Mouse (Mus musculus): ENCODE measurements at regions not wholly inside any gene's neighbourhood (a gene's known extent, or its start where the extent isn't known, plus 50 kb on each side); places are given as distances from the start of the nearest gene placed in this dataset.

DNA sequence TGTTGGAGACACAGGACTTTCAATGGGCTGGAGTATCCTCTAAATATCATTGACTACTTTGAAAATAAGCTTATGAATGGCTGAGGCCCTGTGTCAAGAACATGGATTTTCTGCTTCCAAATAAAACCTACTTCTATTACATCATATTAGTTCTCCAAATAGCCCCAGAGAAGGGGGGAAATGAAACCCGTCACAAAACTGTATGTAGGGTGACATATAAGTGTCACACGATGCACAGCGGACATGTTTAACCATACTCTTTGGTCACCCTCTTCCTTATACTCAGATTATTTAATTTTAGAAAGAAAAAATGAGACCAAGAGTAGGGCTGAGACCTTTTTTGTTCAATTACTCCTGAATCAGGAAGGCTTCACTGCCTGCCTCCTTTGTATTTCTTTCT, 189.2 kb upstream of the Creb1 start:
- no peak for DNase-seq

GRCm38 (mm10) chr1:64341596-64341995, 190.8 kb upstream of the Creb1 start:
- no peak for DNase-seq

GRCm38 (mm10) chr1:64338575-64338961, 193.9 kb upstream of the Creb1 start:
- peak in 1 of 2 experiments; percentile 0 for DNase-seq

GRCm38 (mm10) chr1:64337619-64338574, 194.5 kb upstream of the Creb1 start:
- no peak for DNase-seq

DNA sequence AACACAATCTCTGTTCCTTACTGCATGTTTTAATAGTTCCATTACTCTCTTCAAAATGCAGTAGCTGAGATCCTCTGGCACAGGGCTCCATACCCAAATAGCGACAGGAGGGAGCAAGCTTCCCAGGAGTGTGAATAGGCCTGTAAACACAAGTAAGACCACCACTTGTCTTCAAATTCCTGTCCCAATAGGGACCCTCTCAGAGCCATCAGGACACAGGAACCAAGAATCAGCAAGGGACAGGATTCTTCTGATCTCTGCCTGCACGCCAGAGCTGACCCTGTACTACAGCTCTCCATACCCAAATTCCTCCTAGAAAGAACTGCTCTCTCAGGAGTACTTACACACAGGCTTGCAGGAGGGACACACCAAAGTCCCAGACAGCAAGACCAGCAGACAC, 200.9 kb upstream of the Creb1 start:
- no peak for DNase-seq

GRCm38 (mm10) chr1:64330721-64331120, 201.7 kb upstream of the Creb1 start:
- DNase-seq, result no peak

DNA sequence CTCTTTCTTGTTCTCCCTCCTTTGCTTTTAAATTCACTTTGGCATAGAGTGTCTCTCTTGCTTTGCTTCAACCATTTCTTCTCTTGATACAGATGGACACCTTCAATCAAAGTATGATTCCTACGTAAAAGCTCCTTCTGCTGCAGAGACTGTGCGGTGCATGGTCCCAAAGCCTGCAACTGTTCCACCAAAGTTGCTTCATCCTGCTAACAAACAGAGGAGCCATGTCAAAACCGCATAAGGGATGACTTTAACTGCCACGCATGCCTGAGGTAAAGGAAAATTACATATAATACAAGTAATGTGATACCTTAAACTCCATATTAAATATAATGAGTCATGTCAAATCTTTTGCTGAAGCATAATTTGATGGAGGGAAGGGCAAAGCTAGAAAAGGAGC, 200.1 kb upstream of the Klf7 start:
- DNase-seq, result no peak

GRCm38 (mm10) chr1:64319155-64319582, 197.1 kb upstream of the Klf7 start:
- DNase-seq, result no peak

GRCm38 (mm10) chr1:64318440-64319154, 196.5 kb upstream of the Klf7 start:
- no peak for DNase-seq

DNA sequence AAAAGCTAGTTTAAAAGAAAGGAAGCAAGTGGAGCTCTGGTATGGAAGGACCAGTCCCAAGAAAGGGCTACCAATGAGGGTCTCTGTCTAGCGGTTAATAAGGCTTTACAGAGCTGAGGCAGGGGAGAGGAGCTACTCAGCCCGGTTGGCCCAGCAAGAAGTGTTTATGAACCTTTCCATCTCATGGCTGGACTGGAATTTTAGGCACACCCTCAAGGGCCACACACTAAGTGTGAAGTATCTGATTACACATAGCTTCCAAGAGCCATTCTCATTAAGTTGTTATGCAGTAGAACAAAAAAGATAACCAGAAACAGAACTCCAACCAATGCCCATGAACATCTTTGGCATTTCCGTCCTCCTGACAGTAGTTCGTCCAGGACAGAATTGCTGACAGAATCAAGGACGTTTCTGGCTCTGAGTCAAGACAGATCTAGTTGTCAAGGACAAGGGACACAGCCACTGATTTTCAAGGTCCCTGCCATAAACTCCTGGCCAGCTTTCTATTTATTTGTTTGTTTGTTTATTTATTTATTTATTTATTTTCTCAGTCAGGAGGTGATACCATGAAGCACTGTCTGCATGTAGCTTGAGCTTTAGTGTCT, 195.1 kb upstream of the Klf7 start:
- no peak for DNase-seq

GRCm38 (mm10) chr1:64311371-64311770, 189.3 kb upstream of the Klf7 start:
- DNase-seq, result no peak

DNA sequence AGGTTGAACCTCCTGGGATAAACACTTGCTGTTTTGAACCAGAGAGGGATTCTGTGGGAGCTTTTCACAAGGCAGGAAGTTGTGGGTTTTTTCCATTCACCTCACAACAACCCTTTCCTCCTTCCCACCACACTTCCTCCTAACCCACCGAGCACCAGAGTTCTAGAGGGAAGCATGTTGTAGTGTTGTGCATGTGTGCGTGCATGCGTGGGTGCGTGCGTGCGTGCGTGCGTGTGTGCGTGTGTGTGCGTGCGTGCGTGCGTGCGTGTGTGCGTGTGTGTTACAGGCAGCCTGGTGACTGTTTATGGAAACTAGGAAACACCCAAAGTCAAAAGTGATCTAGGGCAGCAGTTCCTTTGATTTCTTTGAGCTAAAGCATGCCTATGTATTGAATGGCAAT, 186.5 kb upstream of the Klf7 start:
- DNase-seq, result no peak

GRCm38 (mm10) chr1:64308088-64308487, 186.0 kb upstream of the Klf7 start:
- DNase-seq, result no peak

DNA sequence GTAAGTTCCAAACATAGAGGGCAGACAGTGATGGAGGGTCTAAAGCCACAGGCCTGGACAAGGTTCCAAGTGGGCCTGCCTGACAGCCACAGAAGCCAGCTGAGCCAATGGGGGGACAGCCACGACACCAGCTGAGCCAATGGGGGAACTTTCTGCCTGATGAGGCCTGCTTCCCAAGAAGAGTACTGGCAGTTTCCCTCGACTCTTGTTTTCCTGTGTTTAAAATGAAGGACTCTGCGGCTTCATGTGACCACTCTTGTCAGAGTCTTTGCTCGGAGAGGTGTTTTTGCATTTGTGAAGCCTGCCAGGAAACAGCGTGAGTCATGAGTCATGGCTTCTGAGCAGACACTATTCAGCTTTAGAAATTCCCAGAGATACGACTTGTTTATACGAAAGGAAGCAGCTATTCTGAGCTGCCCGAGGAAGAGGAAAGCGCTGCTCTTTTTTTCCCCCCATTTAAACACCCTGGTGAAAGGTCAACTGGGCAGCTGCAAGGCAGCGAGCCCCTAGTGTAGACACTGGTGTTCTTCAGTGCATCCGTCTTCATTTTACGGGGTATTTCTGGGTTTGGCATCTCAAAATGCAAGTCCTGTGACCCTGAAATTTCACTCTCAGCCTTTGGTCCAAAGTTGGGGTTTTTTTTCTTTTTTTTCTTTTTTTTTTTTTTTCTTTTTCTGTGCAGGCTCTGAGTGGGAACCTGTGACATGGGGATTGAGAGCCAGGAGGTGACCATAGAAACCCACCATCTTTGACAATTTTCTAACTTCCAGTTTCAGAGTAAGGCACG, 183.5 kb upstream of the Klf7 start:
- peak; percentile 58 to 77 for DNase-seq

GRCm38 (mm10) chr1:64302833-64303358, 180.8 kb upstream of the Klf7 start:
- peak; percentile 54 to 73 for DNase-seq

- peak; percentile 59 to 65 for DNase-seq
Measured at GRCm38 (mm10) chr1:64301530-64302061, 179.5 kb upstream of the Klf7 start.

DNA sequence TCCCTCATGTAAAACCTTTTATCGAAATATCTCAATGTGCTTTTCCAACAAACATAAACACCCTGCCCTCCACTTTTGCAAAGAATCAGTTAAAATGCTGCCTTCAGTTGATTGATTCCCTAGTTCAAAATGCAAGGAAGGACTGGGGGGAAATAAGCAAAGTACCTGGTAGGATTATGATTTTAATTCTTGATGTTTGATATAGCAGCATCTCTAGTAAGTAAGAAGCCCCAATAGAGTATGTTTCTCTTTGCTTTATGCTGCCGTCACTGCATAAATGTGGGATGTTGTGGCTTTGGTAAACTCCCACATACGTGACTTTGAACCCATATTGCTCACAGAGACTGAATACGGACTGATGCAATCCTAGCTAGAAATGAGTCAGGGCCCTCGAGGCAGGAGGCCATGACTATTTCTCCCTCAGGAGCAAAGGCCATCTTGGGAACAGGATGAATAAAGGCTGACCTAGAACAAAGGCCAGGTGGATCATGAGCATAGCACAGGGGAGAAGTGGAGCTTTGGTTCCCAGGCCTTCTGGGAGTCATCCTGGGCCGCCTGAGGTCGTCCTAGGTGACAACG, 179.0 kb upstream of the Klf7 start:
- DNase-seq, result no peak

DNA sequence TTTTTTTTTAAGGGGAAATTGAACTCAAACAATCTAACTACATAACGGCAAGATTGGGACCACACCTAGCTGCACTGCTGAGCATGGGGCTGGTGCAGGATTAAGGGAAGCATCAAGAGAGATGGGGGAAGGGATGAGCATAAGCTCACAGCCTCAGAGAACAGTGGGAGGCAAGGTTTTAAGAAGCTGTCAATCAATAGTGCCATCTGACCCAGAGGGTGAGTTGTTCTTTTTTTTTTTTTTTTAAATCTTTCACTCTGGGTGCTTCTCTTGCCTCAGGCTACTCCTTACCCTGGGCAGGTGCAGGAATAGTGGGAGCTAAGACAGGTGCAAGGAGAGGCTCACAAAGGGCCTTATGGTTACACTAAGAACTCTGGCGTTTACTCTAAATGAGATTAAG, 176.9 kb upstream of the Klf7 start:
- no peak for DNase-seq

GRCm38 (mm10) chr1:64298188-64298587, 176.1 kb upstream of the Klf7 start:
- DNase-seq, result no peak

GRCm38 (mm10) chr1:64297343-64297742, 175.3 kb upstream of the Klf7 start:
- DNase-seq, result no peak

DNA sequence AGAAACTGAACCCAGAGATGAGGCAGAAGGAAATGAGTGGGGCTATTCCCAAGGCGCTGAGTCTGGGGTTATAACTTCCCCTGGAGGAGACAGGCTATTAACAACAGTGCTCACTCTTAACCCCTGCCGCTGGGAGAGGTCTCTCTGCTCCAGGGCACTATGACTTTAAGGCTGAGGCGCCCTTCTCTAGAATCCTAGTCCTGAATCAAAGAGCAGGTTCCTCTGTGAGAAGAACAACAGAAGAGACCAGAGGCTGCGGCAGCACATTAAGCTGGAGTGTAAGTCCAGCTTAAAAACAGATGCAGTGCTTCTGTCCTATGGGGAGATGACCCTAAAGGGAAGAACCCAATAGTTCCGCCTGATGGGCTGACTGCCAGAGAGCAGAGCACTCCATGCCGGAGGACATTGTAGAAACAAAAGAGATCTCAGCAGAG, 173.4 kb upstream of the Klf7 start:
- DNase-seq, result no peak

- no peak for DNase-seq
Measured at GRCm38 (mm10) chr1:64295051-64295450, 173.0 kb upstream of the Klf7 start.
